Mouse (Mus musculus) right cerebral cortex, adult 2 months (tissue): ENCODE measurements around the gene Olfr71.

ENCODE experiments used
- DNase-seq, 2 experiments: peaks; one replicate each; pipeline ENCODE4 v3.0.0; 2021 to 2022; ENCODE audit warnings: low spot score in 2 of 2

The Olfr71 gene

GRCm38 (mm10) chr4:43713652-43714219 is 3.7 kb upstream of the Olfr71 start:
- peak in 1 of 2 experiments; percentile 29 for DNase-seq

- DNase-seq, result peak; percentile 84 to 87
Measured at GRCm38 (mm10) chr4:43711821-43712220, 1.8 kb upstream of the Olfr71 start.

GRCm38 (mm10) chr4:43705991-43706390 is 4.1 kb downstream of the Olfr71 start:
- DNase-seq, result no peak

GRCm38 (mm10) chr4:43703851-43704250 is 6.2 kb downstream of the Olfr71 start:
- no peak for DNase-seq

GRCm38 (mm10) chr4:43703439-43703838 is 6.6 kb downstream of the Olfr71 start:
- DNase-seq, result no peak

GRCm38 (mm10) chr4:43700707-43701106 is 9.3 kb downstream of the Olfr71 start, which contains the start of gene Olfr70:
TSS of gene Olfr70 (minus strand) at chr4:43700807.
- no peak for DNase-seq

- no peak for DNase-seq
Measured at GRCm38 (mm10) chr4:43696561-43696960, 13.5 kb downstream of the Olfr71 start.

GRCm38 (mm10) chr4:43695249-43695671 is 14.8 kb downstream of the Olfr71 start:
- no peak for DNase-seq

GRCm38 (mm10) chr4:43694439-43695248 is 15.4 kb downstream of the Olfr71 start:
- no peak for DNase-seq

- DNase-seq, result no peak
Measured at GRCm38 (mm10) chr4:43693806-43694241, 16.2 kb downstream of the Olfr71 start.

GRCm38 (mm10) chr4:43691026-43691425 is 19.0 kb downstream of the Olfr71 start:
- no peak for DNase-seq

GRCm38 (mm10) chr4:43690021-43690420 is 20.0 kb downstream of the Olfr71 start:
- no peak for DNase-seq

- DNase-seq, result no peak
Measured at GRCm38 (mm10) chr4:43679416-43680043, 30.5 kb downstream of the Olfr71 start.

GRCm38 (mm10) chr4:43678541-43678940 is 31.5 kb downstream of the Olfr71 start:
- no peak for DNase-seq

- DNase-seq, result no peak
Measured at GRCm38 (mm10) chr4:43675608-43676007, 34.4 kb downstream of the Olfr71 start.

- DNase-seq, result no peak
Measured at GRCm38 (mm10) chr4:43674974-43675373, 35.1 kb downstream of the Olfr71 start.

GRCm38 (mm10) chr4:43673703-43674102 is 36.4 kb downstream of the Olfr71 start:
- no peak for DNase-seq

- DNase-seq, result peak; percentile 92 to 94
Measured at GRCm38 (mm10) chr4:43672070-43672469, 38.0 kb downstream of the Olfr71 start.

- DNase-seq, result peak in 1 of 2 experiments; percentile 26
Measured at GRCm38 (mm10) chr4:43669428-43669794, 40.6 kb downstream of the Olfr71 start.

GRCm38 (mm10) chr4:43668782-43669427 is 41.1 kb downstream of the Olfr71 start, which contains the start of the genes Tmem8b and Fam221b:
TSS of gene Tmem8b (plus strand) at chr4:43668971.
TSS of gene Fam221b (minus strand) at chr4:43669145.
- peak; percentile 87 to 93 for DNase-seq

- no peak for DNase-seq
Measured at GRCm38 (mm10) chr4:43666412-43666811, 43.6 kb downstream of the Olfr71 start.

- DNase-seq, result no peak
Measured at GRCm38 (mm10) chr4:43657146-43657545, 52.9 kb downstream of the Olfr71 start.
